Mouse (Mus musculus) G1E (cell line): ENCODE data around the gene 1700021F05Rik. TPM values are rescaled to one million over a fixed set of nuclear protein-coding genes. Genes with fewer than 3 reads are reported as not detected.

Source experiments
- ATAC-seq: 2 replicates; pipeline ENCODE4 v1.8.0; 2016; ENCODE audit warnings: mild to moderate bottlenecking; ENCODE audit not compliant: insufficient number of reproducible peaks, poor library complexity, low FRiP score, severe bottlenecking; ENCODE audit errors: extremely low read depth
- DNase-seq: peaks from one replicate; pipeline ENCODE4 v3.0.0; 2012; ENCODE audit warnings: low spot score
- H3K27me3 ChIP-seq: 2 replicates; pipeline ENCODE4 v1.6.1; 2012; ENCODE audit warnings: mild to moderate bottlenecking, low read length, inconsistent platforms; ENCODE audit not compliant: insufficient read depth
- H3K36me3 ChIP-seq: replicated peaks from 2 replicates; pipeline ENCODE3; 2012; ENCODE audit warnings: mild to moderate bottlenecking, inconsistent platforms
- H3K4me1 ChIP-seq: 2 replicates; pipeline ENCODE4 v1.6.1; 2012; ENCODE audit warnings: low read depth, low read length, inconsistent platforms, mixed read lengths; ENCODE audit not compliant: insufficient read depth
- H3K4me3 ChIP-seq: 2 replicates; pipeline ENCODE4 v1.5.1; 2012; ENCODE audit warnings: low read depth, mild to moderate bottlenecking, inconsistent platforms, low read length, moderate library complexity, mixed read lengths
- H3K9me3 ChIP-seq: replicated peaks from 2 replicates; pipeline ENCODE4 v1.6.1; 2012; ENCODE audit warnings: inconsistent platforms
- CTCF ChIP-seq: IDR thresholded peaks from 2 replicates; pipeline ENCODE4 v1.5.1; 2012; ENCODE audit warnings: low read depth, low read length, inconsistent platforms, mixed read lengths
- GATA1 ChIP-seq: IDR thresholded peaks from 2 replicates; pipeline ENCODE4 v1.6.1; 2012; ENCODE audit warnings: borderline replicate concordance, low read length, inconsistent platforms, mixed read lengths
- GATA2 ChIP-seq: IDR thresholded peaks from 2 replicates; pipeline ENCODE4 v1.6.1; 2012; ENCODE audit warnings: low read depth, low read length, inconsistent platforms, borderline replicate concordance
- POLR2AphosphoS5 ChIP-seq: IDR thresholded peaks from 2 replicates; pipeline ENCODE4 v1.6.1; 2012; ENCODE audit warnings: low read depth, low read length, inconsistent platforms; ENCODE audit not compliant: insufficient replicate concordance
- TAL1 ChIP-seq: conservative IDR thresholded peaks from 2 replicates; pipeline ENCODE4 v1.6.1; 2012; ENCODE audit warnings: low read depth, low read length, inconsistent platforms, mixed read lengths
- polyA plus RNA-seq: library from polyadenylated mRNA; stranded (reverse); fragments of >175 nt; gene quantifications from 2 replicates; pipeline ENCODE4 v1.2.3, GENCODE M21; 2012
- total RNA-seq, 2 experiments: library from RNA; stranded (forward) in 1 of 2; stranded (reverse) in 1 of 2; fragments of 200-1000 nt in 1 of 2; fragments of >200 nt in 1 of 2; fragmentation: Nextera tagmentation in 1 of 2; gene quantifications; 2 replicates each; pipeline ENCODE4 v1.2.3; 2014 to 2017

Gene 1700021F05Rik
- total and polyA plus RNA-seq, 3 experiments = 8.6 to 31.1 (median 24.2) TPM

- H3K4me1 ChIP-seq = peaks cover 19% of the 10 kb centered on the region; the same call in 1 of the 2 replicates
Observed at GRCm38 (mm10) chr10:43578754-43579380, 38.1 kb upstream of the 1700021F05Rik start.

GRCm38 (mm10) chr10:43578366-43578753, 37.6 kb upstream of the 1700021F05Rik start:
- H3K27me3 ChIP-seq = no peaks in the 10 kb centered on the region

More at GRCm38 (mm10) chr10:43578754-43579380, 38.1 kb upstream of the 1700021F05Rik start:
- Histone ChIP-seq H3K4me3 (peak overlapping the region; percentile 81), H3K36me3 (peaks cover 14% of the 10 kb centered on the region), H3K27me3 (no peaks in the 10 kb centered on the region), H3K9me3 (no peaks in the 10 kb centered on the region)
- DNase-seq (peak; percentile 88), ATAC-seq (peak; percentile 41)
- TF ChIP-seq TAL1 (no peak), POLR2AphosphoS5 (peak; percentile 91), GATA2 (no peak)

GRCm38 (mm10) chr10:43577997-43578331, 37.2 kb upstream of the 1700021F05Rik start, which contains the start of gene Cd24a:
Gene Cd24a (plus strand): TSS chr10:43578284.
- H3K36me3 ChIP-seq = peaks cover 14% of the 10 kb centered on the region
- no peaks in the 10 kb centered on the region for H3K9me3 ChIP-seq
- H3K27me3 ChIP-seq = no peaks in the 10 kb centered on the region
- DNase-seq (no peak), ATAC-seq (no peak)
- H3K4me1 ChIP-seq = peaks cover 19% of the 10 kb centered on the region; the same call in 1 of the 2 replicates
- TF ChIP-seq CTCF = no peak
- TF ChIP-seq TAL1 = no peak
- no peak for TF ChIP-seq POLR2AphosphoS5
- no peak for TF ChIP-seq GATA1
- TF ChIP-seq GATA2 = no peak
- peak within 1 kb of the TSS; percentile 81 for H3K4me3 ChIP-seq

More at GRCm38 (mm10) chr10:43578366-43578753, 37.6 kb upstream of the 1700021F05Rik start:
- DNase-seq (no peak), ATAC-seq (no peak)
- peak overlapping the region; percentile 81 for H3K4me3 ChIP-seq
- peaks cover 19% of the 10 kb centered on the region; the same call in 1 of the 2 replicates for H3K4me1 ChIP-seq
- H3K9me3 ChIP-seq = no peaks in the 10 kb centered on the region
- H3K36me3 ChIP-seq = peaks cover 14% of the 10 kb centered on the region
- TF ChIP-seq POLR2AphosphoS5 = no peak
- no peak for TF ChIP-seq GATA2
- TF ChIP-seq TAL1 = no peak
- TF ChIP-seq CTCF = no peak
- no peak for TF ChIP-seq GATA1

- H3K36me3 ChIP-seq = peaks cover 13% of the 10 kb centered on the region
- H3K27me3 ChIP-seq = no peaks in the 10 kb centered on the region
- H3K4me1 ChIP-seq = peaks cover 19% of the 10 kb centered on the region; the same call in 1 of the 2 replicates
- no peak for ATAC-seq
- DNase-seq = no peak
- peak overlapping the region; percentile 81; the same call in 1 of the 2 replicates for H3K4me3 ChIP-seq
- H3K9me3 ChIP-seq = no peaks in the 10 kb centered on the region
- no peak for TF ChIP-seq GATA1
- TF ChIP-seq GATA2 = no peak
- no peak for TF ChIP-seq CTCF
- no peak for TF ChIP-seq TAL1
- no peak for TF ChIP-seq POLR2AphosphoS5
Observed at GRCm38 (mm10) chr10:43577299-43577996, 36.7 kb upstream of the 1700021F05Rik start.

GRCm38 (mm10) chr10:43574956-43575355, 34.2 kb upstream of the 1700021F05Rik start:
- Histone ChIP-seq H3K4me1 (peaks cover 16% of the 10 kb centered on the region; the same call in 1 of the 2 replicates), H3K36me3 (no peaks in the 10 kb centered on the region), H3K9me3 (peaks cover 6% of the 10 kb centered on the region), H3K4me3 (no peak overlapping the region), H3K27me3 (no peaks in the 10 kb centered on the region)
- no peak for TF ChIP-seq POLR2AphosphoS5
- TF ChIP-seq TAL1 = no peak
- no peak for TF ChIP-seq GATA2
- no peak for TF ChIP-seq GATA1
- 0 out of 2 replicates have a peak, but pooled peaks have one; percentile 12 for TF ChIP-seq CTCF
- DNase-seq = no peak
- no peak for ATAC-seq

- no peaks in the 10 kb centered on the region for H3K36me3 ChIP-seq
- peaks cover 6% of the 10 kb centered on the region for H3K9me3 ChIP-seq
- H3K27me3 ChIP-seq = no peaks in the 10 kb centered on the region
- TF ChIP-seq TAL1 = no peak
- TF ChIP-seq GATA1 = no peak
- TF ChIP-seq GATA2 = no peak
- no peak for TF ChIP-seq POLR2AphosphoS5
- no peak for TF ChIP-seq CTCF
- no peak overlapping the region for H3K4me3 ChIP-seq
- DNase-seq = no peak
- no peak for ATAC-seq
- H3K4me1 ChIP-seq = peaks cover 16% of the 10 kb centered on the region; the same call in 1 of the 2 replicates
Observed at GRCm38 (mm10) chr10:43574352-43574751, 33.6 kb upstream of the 1700021F05Rik start.
